Mouse (Mus musculus) layer of hippocampus, adult 2 months (tissue): ENCODE measurements around the gene Gcdh. TPM values are rescaled to one million over a fixed set of nuclear protein-coding genes. Genes with fewer than 3 reads are reported as not detected.

ENCODE experiments used
- DNase-seq, 2 experiments: peaks; one replicate each; pipeline ENCODE4 v3.0.0; 2022; ENCODE audit warnings: low spot score in 2 of 2
- H3K27ac ChIP-seq: fragments of 200-600 bp; 2 replicates; pipeline ENCODE4 v1.8.1; 2022
- H3K4me3 ChIP-seq: fragments of 200-600 bp; 2 replicates; pipeline ENCODE4 v1.8.1; 2022; ENCODE audit warnings: mild to moderate bottlenecking
- CTCF ChIP-seq: fragments of 200-600 bp; conservative IDR thresholded peaks from 2 replicates; pipeline ENCODE4 v1.8.1; 2022; ENCODE audit warnings: antibody characterized with exemption, mild to moderate bottlenecking, moderate library complexity
- total RNA-seq, 2 experiments: library from RNA; stranded (reverse); gene quantifications; 2 replicates each; pipeline ENCODE4 v1.2.3; 2021

Gene Gcdh
- total RNA-seq, 2 experiments from 2014 or later, result 37.5 to 41.2 TPM

DNA sequence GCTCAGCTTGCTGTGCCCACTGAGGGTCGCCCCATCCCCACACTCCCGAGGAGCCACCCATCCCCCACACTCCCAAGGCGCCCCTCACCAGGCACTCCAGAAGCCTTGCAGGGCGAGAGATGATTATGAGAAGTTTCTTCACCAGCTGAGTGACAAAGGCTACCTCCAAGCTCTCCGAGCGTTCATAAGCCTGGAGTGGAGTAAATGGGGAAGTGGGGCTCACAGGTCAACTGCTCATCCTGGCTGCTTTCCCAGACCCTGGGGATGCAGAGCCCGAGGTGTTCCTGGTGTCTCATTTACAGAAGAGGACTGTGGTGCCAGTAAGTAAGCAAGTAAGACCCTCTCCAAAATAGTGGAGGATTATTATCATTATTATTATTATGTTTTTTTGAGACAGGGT, 31.8 kb upstream of the Gcdh start:
- Histone ChIP-seq H3K4me3 (no peak overlapping the region), H3K27ac (no peak overlapping the region)
- DNase-seq, result no peak
- no peak for TF ChIP-seq CTCF

DNA sequence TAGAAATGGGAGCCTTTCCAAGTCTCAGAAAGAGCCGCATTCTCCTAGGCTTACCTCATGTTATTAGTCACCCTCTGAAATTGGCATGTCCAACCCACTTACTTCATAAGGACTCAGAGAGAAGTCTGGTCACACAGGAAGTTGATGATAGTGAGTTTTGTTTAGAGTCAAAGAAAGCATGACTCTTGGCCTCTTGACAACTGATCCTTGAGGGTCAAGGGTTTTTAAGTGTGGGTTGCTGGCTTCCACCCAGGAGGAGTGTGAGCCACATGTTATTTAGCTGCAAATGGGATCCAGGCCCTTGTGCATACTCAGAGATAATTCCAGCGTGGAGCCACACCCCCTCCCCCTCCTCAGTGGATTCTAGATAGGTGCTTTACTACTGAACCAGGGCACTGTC, 27.9 kb upstream of the Gcdh start:
- Histone ChIP-seq H3K27ac (no peak overlapping the region), H3K4me3 (no peak overlapping the region)
- DNase-seq, result no peak
- no peak for TF ChIP-seq CTCF

DNA sequence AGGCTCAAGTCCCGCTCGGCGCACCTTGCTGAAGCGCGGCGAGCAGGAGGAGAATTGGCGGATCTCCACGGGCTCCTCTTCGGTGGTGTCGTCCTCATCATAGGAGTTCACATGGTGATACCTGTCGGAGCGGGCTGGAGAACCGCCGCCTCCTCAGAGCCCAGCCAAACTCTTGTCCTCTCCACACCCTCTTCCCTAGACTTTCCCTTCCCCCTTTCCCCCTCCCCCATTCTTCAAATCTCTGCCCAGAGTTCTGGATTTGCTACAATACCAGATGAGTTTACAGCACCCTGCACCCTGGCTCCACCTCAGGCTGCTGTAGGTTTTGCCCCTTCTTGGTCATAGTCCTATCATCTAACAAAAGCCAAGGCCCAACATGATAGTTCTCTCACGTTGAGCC, 24.9 kb upstream of the Gcdh start:
- Histone ChIP-seq H3K27ac (no peak overlapping the region), H3K4me3 (no peak overlapping the region)
- no peak for TF ChIP-seq CTCF
- DNase-seq, result no peak

DNA sequence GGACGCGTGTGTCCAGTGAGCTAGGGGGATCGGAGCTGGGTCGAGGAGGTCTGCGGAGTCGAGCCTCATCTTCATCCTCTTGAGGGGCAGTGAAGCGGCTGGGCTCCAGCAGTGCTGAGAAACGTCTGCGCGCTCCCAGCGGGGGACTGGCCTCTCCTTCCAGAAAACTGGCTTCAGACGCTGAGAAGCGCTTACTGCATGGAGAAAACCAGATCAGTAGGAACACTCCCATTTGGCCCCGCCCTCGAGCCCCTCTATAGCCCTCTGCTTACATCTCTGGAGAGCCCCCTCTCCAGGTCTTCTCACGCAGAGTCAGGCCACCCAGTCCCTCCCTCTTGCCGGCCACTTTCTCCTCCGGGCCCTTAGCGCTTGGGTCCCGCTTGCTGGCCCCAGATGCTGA, 24.1 kb upstream of the Gcdh start:
- TF ChIP-seq CTCF, result no peak
- Histone ChIP-seq H3K4me3 (no peak overlapping the region), H3K27ac (no peak overlapping the region)

DNA sequence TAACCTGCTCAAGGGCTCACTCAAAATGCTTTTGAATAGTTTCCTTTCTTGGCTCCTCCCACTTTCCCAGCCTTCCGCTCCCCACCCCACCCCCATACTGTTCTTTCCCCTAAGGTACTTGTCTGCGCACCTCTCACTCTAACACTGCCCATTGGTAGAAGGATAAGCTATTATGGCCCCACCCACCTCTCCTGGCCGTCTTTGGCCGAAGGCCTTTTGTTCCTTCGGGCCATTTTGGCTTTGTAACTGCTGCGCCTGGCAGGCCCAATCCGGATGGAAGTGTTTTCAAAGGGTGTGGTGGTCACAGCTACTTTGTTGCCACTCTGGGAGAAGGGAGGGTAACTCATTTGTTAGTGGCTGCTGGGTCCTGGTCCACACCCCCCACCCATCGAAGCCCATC, 21.5 kb upstream of the Gcdh start:
- TF ChIP-seq CTCF, result no peak
- H3K27ac ChIP-seq, result no peak overlapping the region

More for the DNA sequence above, 24.1 kb upstream of the Gcdh start:
- no peak for DNase-seq

DNA sequence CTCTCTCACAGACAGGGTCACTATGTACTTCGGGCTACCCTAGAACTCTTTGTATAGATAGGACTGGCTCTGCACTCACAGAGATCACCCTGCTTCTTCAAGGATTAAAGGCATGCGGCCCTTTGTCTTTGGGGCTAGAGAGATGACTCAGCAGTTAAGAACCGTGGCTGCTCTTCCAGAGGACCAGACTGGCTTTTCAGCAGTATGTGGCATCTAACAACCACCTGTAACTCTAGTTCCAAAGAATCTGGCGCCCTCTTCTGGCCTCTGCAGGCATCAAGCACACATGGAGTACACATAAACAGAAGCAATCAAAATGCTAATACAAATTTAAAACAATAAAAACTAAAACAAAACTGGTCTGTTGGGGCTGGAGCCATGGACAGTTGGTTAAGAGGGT, 20.2 kb upstream of the Gcdh start:
- no peak for DNase-seq
- H3K4me3 ChIP-seq, result no peak overlapping the region
- H3K27ac ChIP-seq, result no peak overlapping the region
- TF ChIP-seq CTCF, result peak; percentile 68

More for the DNA sequence above, 21.5 kb upstream of the Gcdh start:
- no peak for DNase-seq
- H3K4me3 ChIP-seq, result no peak overlapping the region

DNA sequence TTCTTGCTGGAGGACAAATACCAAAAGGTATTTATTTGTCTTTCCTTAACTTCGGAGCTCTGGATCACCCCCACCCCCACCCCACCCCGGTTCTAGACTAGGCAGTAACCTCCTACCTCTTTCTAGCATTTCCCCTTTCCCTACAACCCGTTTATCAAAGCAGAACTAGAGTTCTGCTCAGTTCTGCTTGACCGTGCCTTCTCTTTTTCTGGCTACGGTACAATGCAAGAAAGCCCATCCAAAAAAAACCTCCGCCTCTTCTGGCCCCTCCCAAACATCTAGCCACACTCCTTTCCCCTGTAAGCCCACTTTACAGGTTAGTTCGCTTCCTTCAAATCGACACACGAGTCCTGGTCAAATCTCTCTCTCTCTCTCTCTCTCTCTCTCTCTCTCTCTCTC, 19.8 kb upstream of the Gcdh start:
- no peak for DNase-seq
- Histone ChIP-seq H3K4me3 (peak overlapping the region; percentile 41), H3K27ac (peak overlapping the region; percentile 43; the same call in 1 of the 2 replicates)
- no peak for TF ChIP-seq CTCF

DNA sequence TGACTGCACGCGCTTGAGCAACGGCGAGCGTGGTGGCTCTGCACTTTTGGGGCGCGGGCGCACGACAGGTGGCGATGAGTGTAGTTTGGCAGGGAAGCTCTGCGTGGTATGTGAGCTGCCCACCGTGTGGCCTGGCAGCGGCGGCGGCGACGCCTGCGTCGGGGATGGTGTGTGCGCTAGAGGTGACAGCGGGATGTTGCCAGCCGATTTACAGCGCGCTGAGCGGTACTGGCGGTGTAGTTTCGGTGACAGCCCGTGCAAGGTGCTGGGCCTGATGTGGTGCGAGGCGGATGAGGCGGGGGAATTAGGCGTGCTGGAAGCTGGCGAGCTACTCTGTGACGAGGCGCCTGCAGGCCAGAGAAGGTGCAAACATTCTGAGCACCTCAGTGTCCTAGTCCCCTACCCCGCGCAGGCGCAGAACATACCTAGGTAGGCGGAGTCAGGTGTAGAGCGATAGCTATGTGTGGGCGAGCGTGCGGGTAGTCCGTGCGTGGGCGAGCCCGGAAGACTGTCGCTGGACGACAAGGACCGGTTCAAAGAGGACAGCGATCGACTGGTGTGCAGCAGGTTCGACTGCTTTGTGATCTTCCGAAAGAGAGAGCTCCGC, 19.3 kb upstream of the Gcdh start:
- H3K27ac ChIP-seq, result peak overlapping the region; percentile 43; the same call in 1 of the 2 replicates
- peak; percentile 27 to 57 for DNase-seq
- peak overlapping the region; percentile 41 for H3K4me3 ChIP-seq
- no peak for TF ChIP-seq CTCF

DNA sequence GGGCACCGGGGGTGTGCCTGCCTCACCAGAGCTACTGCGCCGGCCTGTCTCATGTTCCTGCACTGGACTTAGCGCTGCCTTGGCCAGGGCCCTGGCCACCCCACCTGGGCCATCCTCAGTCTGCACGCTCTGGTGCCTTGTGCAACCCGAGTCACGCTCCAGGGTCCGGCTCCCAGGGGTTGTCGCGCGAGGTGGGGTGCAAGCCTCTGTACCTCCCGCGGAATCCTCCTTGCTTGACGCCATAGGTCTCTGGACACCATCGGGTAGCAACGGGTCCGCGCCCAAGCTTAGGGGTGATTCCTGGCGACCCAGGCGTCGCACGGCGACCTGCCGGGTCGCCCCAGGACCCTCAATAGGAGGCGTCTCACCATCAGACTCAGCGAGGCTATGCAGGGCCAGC, 18.7 kb upstream of the Gcdh start:
- TF ChIP-seq CTCF, result no peak
- Histone ChIP-seq H3K4me3 (no peak overlapping the region), H3K27ac (no peak overlapping the region)
- DNase-seq, result no peak

DNA sequence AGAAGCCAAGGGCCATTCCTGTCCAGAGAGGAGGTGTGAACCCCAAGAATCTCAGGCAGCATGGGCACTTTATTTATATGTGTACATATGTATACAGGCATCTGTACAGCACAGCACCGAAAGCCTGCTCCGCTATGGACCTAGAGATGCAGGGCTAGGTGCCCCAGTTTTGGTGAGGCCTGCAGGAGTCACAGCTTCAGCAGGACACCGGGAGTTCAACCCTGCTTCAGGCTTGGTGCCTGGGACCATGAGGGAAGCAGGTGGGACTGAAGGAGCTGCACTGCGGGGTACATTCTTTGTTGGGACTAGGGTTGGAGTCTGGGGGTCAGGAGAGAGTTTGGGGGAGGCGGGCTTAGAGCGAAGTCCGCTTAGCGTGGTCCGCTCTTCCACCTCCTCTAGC, 18.1 kb upstream of the Gcdh start:
- H3K4me3 ChIP-seq, result no peak overlapping the region
- DNase-seq, result no peak
- H3K27ac ChIP-seq, result no peak overlapping the region
- TF ChIP-seq CTCF, result no peak

DNA sequence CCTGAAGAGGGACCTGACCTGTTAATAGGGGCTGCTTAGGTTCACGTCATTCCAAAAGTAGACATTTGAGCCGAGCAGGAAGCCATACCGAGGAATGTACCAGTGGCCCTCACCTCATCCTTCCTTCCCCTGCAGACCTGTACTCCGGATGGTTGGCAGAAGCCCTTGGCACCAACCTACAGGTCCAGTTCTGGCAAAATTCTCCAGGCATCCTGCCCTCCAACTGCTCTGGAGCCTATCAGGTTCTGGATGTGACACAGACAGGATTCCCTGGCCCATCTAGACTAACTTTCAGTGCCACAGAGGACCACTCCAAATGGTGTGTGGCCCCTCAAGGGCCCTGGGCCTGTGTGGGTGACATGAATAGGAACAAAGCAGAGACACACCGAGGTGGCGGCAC, 16.8 kb upstream of the Gcdh start:
- no peak overlapping the region for H3K4me3 ChIP-seq
- no peak for TF ChIP-seq CTCF
- DNase-seq, result no peak
- no peak overlapping the region for H3K27ac ChIP-seq

DNA sequence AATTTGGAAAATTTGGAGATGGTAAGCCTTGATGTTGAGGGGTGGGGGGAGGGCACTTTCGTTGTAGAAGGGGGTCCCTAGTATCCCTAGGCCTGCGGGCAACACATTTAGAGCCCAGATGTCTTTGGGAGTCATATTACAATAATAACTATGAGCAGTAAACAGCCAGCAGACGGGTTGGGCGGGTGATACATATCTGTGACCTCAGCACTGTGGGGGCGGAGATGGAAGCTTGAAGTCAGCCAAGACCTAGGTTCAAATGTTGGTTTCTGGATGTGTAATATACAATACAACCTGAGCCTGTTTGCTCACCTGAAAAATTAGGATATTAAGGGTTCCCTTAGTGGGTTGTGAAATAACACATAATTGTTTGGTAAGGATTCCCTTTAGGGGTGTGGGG, 16.2 kb upstream of the Gcdh start:
- no peak overlapping the region for H3K27ac ChIP-seq
- TF ChIP-seq CTCF, result no peak
- DNase-seq, result no peak
- no peak overlapping the region for H3K4me3 ChIP-seq

DNA sequence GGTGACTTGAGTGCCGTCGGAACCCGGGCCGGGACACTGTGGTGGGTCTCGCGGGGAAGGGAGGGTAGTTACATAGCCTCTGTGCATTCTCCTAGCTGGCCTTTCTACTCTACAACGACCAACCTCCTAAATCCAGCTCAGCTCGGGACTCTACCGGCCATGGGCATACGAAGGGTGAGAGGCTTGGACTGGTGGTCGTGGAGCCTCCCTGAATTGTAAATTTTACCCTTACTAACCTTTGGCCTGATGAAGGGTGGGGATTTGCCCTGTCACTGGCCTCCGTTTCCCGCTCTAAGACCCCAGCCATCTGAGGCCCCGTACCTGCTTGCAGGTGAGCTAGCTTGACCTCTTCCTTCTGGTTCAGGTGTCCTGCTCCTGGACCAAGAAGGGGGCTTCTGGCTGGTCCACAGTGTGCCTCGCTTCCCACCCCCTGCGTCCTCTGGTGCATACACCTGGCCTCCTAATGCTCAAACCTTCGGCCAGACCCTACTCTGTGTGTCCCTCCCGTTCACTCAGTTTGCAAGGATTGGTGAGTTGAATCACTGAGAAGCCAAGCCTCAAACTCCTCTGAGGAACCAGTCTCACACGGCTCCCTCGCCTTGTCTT, 15.5 kb upstream of the Gcdh start:
- no peak for TF ChIP-seq CTCF
- DNase-seq, result no peak
- H3K4me3 ChIP-seq, result peak overlapping the region; percentile 57
- H3K27ac ChIP-seq, result no peak overlapping the region

DNA sequence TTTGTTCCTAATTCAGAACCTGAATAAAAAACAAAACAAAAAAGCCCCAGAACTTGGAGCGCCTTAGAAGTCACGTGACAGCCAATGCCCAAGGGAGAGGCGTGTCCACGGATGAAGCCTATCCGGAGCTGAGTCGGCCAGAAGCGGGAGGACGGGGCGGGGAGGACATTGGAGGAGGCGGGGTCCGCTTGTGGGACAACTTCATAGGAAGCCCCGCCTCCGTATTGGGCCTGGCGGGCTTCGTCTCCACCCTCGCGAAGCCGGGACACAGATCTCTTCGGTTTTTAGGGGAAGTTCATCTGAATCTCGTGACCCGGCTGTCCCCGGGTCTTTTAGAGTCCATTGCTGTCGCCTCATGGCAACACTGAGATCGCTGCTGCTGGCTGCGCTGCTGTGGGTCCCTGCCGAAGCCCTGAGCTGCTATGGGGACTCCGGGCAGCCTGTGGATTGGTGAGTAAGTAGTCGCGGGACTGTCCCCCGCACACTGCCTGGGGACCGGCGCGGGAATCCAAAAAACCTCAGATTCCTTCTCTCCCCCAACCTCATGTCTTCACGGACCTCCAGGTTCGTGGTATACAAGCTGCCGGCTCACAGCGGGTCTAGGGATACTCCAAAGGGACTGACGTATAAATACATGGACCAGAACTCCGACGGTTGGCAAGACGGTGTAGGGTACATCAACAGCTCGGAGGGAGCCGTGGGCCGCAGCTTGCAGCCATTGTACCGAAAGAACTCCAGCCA, 14.9 kb upstream of the Gcdh start, which contains the start of gene Dnase2a:
TSS of gene Dnase2a (plus strand) at position 140 of the 741 bp plus-strand sequence.
- peak within 1 kb of the TSS; percentile 57 for H3K4me3 ChIP-seq
- no peak for TF ChIP-seq CTCF
- peak; percentile 70 to 89 for DNase-seq
- H3K27ac ChIP-seq, result peak within 1 kb of the TSS; percentile 68
